Comparison of ENCODE assay signal across 25 mouse cellular contexts in genomic region chr2:12384389-12384788, GRCm38 (mm10). TPM values are rescaled to one million over a fixed set of nuclear protein-coding genes. Genes with fewer than 3 reads are reported as not detected.
A peak's percentile ranks its signal among the peaks of the same experiment; 100 is the strongest.
DNase-seq lines count a peak whose midpoint lies in the region; ATAC-seq and TF ChIP-seq lines count a peak whose summit lies in the region.
"Had no signal": no experiment of that assay in that cellular context is flagged by ENCODE, and none has a peak within 500 bp of the region (broad histone marks: within the 10 kb centered on the region; RNA-seq: fewer than 3 reads in every experiment).

No protein-coding gene starts in this region.

- no peak overlapping the region for H3K4me3 ChIP-seq in forebrain, embryonic 14.5 days (ENCODE audit: low read depth, low read length)
- no peak overlapping the region for H3K4me3 ChIP-seq in forebrain, embryonic 11.5 days (ENCODE audit: low read depth, low read length)
- H3K4me3 ChIP-seq in midbrain, embryonic 13.5 days (replicated peaks) = no peak overlapping the region
- no peak overlapping the region for H3K4me3 ChIP-seq in midbrain, embryonic 15.5 days
- H3K4me3 ChIP-seq: embryonic facial prominence, embryonic 12.5 days; embryonic facial prominence, embryonic 15.5 days; heart, adult 2 months; heart, embryonic 10.5 days; heart, embryonic 13.5 days had no signal

- 85% methylated on average over 1 of the region's 1 CpGs for WGBS in forebrain, embryonic 14.5 days
- 88% methylated on average over 1 of the region's 1 CpGs for WGBS in forebrain, embryonic 11.5 days
- 98% methylated on average over 1 of the region's 1 CpGs for WGBS in midbrain, embryonic 13.5 days
- 100% methylated on average over 1 of the region's 1 CpGs for WGBS in midbrain, embryonic 15.5 days

- no peaks in the 10 kb centered on the region for H3K27me3 ChIP-seq in forebrain, embryonic 14.5 days (replicated peaks; ENCODE audit: control insufficient read depth, insufficient read depth, low read length)
- no peaks in the 10 kb centered on the region for H3K27me3 ChIP-seq in forebrain, embryonic 11.5 days (ENCODE audit: control insufficient read depth, insufficient read depth, low read length)
- no peaks in the 10 kb centered on the region for H3K27me3 ChIP-seq in midbrain, embryonic 13.5 days
- no peaks in the 10 kb centered on the region for H3K27me3 ChIP-seq in midbrain, embryonic 15.5 days (replicated peaks)
- H3K27me3 ChIP-seq: embryonic facial prominence, embryonic 12.5 days; embryonic facial prominence, embryonic 15.5 days; heart, embryonic 13.5 days had no signal

- no peak for TF ChIP-seq POLR2A in brain, embryonic 14.5 days (IDR thresholded peaks at IDR 0.05; ENCODE audit: borderline replicate concordance, extremely low read depth, insufficient read depth, insufficient read length, poor library complexity, severe bottlenecking)

- H3K9ac ChIP-seq in forebrain, embryonic 14.5 days (ENCODE audit: low read length) = no peak overlapping the region
- H3K9ac ChIP-seq in forebrain, embryonic 11.5 days (ENCODE audit: low read length) = no peak overlapping the region
- H3K9ac ChIP-seq in midbrain, embryonic 13.5 days (replicated peaks) = no peak overlapping the region
- no peak overlapping the region for H3K9ac ChIP-seq in midbrain, embryonic 15.5 days
- H3K9ac ChIP-seq: embryonic facial prominence, embryonic 12.5 days; embryonic facial prominence, embryonic 15.5 days; heart, embryonic 13.5 days; hindbrain, embryonic 14.5 days had no signal

- H3K4me2 ChIP-seq in forebrain, embryonic 14.5 days (ENCODE audit: low read length) = no peak overlapping the region
- no peak overlapping the region for H3K4me2 ChIP-seq in forebrain, embryonic 11.5 days (ENCODE audit: low read depth, low read length, severe bottlenecking)
- H3K4me2 ChIP-seq in midbrain, embryonic 13.5 days (replicated peaks) = no peak overlapping the region
- H3K4me2 ChIP-seq in midbrain, embryonic 15.5 days = no peak overlapping the region
- H3K4me2 ChIP-seq: embryonic facial prominence, embryonic 12.5 days; embryonic facial prominence, embryonic 15.5 days; heart, embryonic 13.5 days; hindbrain, embryonic 14.5 days had no signal

- peak; percentile 74 for DNase-seq in forebrain, embryonic 14.5 days (ENCODE audit: low spot score)
- no peak for DNase-seq in forebrain, embryonic 11.5 days (ENCODE audit: low spot score)
- peak; percentile 80 for DNase-seq in brain, embryonic 14.5 days (ENCODE audit: low read depth)
- DNase-seq in right cerebral cortex, adult 2 months (ENCODE audit: low spot score in 2 of 2) = no peak
- DNase-seq: adrenal gland, adult 2 months; adrenal gland, postnatal 14 days; cerebellum, adult 18-20 months; cerebellum, adult 9-10 months; cerebellum, postnatal 25 days; gastrocnemius, postnatal 10 days; gastrocnemius, postnatal 36 days; heart, adult 2 months; heart, postnatal 14 days; heart, postnatal 4 days had no signal

- H3K27ac ChIP-seq in forebrain, embryonic 14.5 days (ENCODE audit: low read depth, low read length) = no peak overlapping the region
- H3K27ac ChIP-seq in forebrain, embryonic 11.5 days (ENCODE audit: low read depth, low read length) = no peak overlapping the region
- H3K27ac ChIP-seq in midbrain, embryonic 13.5 days = no peak overlapping the region
- H3K27ac ChIP-seq in midbrain, embryonic 15.5 days = no peak overlapping the region
- H3K27ac ChIP-seq: embryonic facial prominence, embryonic 12.5 days; embryonic facial prominence, embryonic 15.5 days; heart, adult 2 months; heart, embryonic 10.5 days; heart, embryonic 13.5 days; hindbrain, embryonic 14.5 days; hindbrain, postnatal 0 days had no signal

- peaks cover 7% of the 10 kb centered on the region for H3K36me3 ChIP-seq in forebrain, embryonic 14.5 days (ENCODE audit: control insufficient read depth, insufficient read depth, low read length)
- H3K36me3 ChIP-seq in forebrain, embryonic 11.5 days (ENCODE audit: control insufficient read depth, insufficient read depth, low read length) = no peaks in the 10 kb centered on the region
- peaks cover 18% of the 10 kb centered on the region for H3K36me3 ChIP-seq in midbrain, embryonic 13.5 days
- no peaks in the 10 kb centered on the region for H3K36me3 ChIP-seq in midbrain, embryonic 15.5 days (replicated peaks)
- H3K36me3 ChIP-seq: embryonic facial prominence, embryonic 12.5 days; embryonic facial prominence, embryonic 15.5 days had no signal

- no peak for TF ChIP-seq CTCF in brain, embryonic 14.5 days (IDR thresholded peaks at IDR 0.05; ENCODE audit: borderline replicate concordance, extremely low read depth, insufficient read depth, insufficient read length)

- no peaks in the 10 kb centered on the region for H3K9me3 ChIP-seq in forebrain, embryonic 14.5 days (replicated peaks; ENCODE audit: control insufficient read depth, low read length)
- no peaks in the 10 kb centered on the region for H3K9me3 ChIP-seq in forebrain, embryonic 11.5 days (ENCODE audit: control insufficient read depth, low read length)
- H3K9me3 ChIP-seq in midbrain, embryonic 13.5 days = no peaks in the 10 kb centered on the region
- no peaks in the 10 kb centered on the region for H3K9me3 ChIP-seq in midbrain, embryonic 15.5 days
- H3K9me3 ChIP-seq: embryonic facial prominence, embryonic 12.5 days; embryonic facial prominence, embryonic 15.5 days; heart, embryonic 10.5 days; heart, embryonic 13.5 days had no signal

- no peaks in the 10 kb centered on the region for H3K4me1 ChIP-seq in forebrain, embryonic 14.5 days (ENCODE audit: control insufficient read depth, insufficient read depth, low read length)
- H3K4me1 ChIP-seq in forebrain, embryonic 11.5 days (replicated peaks; ENCODE audit: control insufficient read depth, insufficient read depth, low read length) = no peaks in the 10 kb centered on the region
- no peaks in the 10 kb centered on the region for H3K4me1 ChIP-seq in midbrain, embryonic 13.5 days (replicated peaks)
- no peaks in the 10 kb centered on the region for H3K4me1 ChIP-seq in midbrain, embryonic 15.5 days
- H3K4me1 ChIP-seq: embryonic facial prominence, embryonic 15.5 days had no signal

- ATAC-seq in forebrain, embryonic 14.5 days = peak; percentile 77
- no peak for ATAC-seq in forebrain, embryonic 11.5 days (replicated peaks; ENCODE audit: low FRiP score)
- 0 out of 2 replicates have a peak, but pooled peaks have one; percentile 20 for ATAC-seq in midbrain, embryonic 13.5 days
- no peak for ATAC-seq in midbrain, embryonic 15.5 days (replicated peaks)
- ATAC-seq: CD4-positive, CD25-positive, alpha-beta regulatory T cell, adult 4 months; hindbrain, postnatal 0 days; inflammation-experienced regulatory T-cells, adult 6 months; intestine, embryonic 16.5 days had no signal

RNA-seq across cellular contexts. Expression of gene Mindy3, which starts 34.9 kb away (rescaled TPM):
- 47.5 and 53.2 TPM in 2 replicates for polyA plus RNA-seq in forebrain, embryonic 14.5 days (2014; fragmentation: Nextera tagmentation; extraction: Ambion mirVana)
- 38.1 and 40.5 TPM in 2 replicates for polyA plus RNA-seq in forebrain, embryonic 11.5 days (2014; fragmentation: Nextera tagmentation; extraction: Ambion mirVana)
- 47.8 and 50.6 TPM in 2 replicates for polyA plus RNA-seq in midbrain, embryonic 13.5 days (2015; fragmentation: Nextera tagmentation; extraction: Ambion mirVana)
- polyA plus RNA-seq in midbrain, embryonic 15.5 days (2015; fragmentation: Nextera tagmentation; extraction: Ambion mirVana) = 47.3 and 48.8 TPM in 2 replicates
- polyA plus RNA-seq in brain, embryonic 14.5 days (2012; rRNA removed) = 57.1 and 66.3 TPM in 2 replicates

Comparison
In these comparisons a context has a peak if more than half of its experiments do, and no peak if none do; other contexts are left out.
1. ATAC-seq: peak in forebrain, embryonic 14.5 days (single experiment) and midbrain, embryonic 13.5 days (single experiment); none in forebrain, embryonic 11.5 days (single experiment) and midbrain, embryonic 15.5 days (single experiment).
2. DNase-seq: peak in forebrain, embryonic 14.5 days (single experiment) and brain, embryonic 14.5 days (single experiment); none in forebrain, embryonic 11.5 days (single experiment) and right cerebral cortex, adult 2 months (0 of 2).